Mouse (Mus musculus) heart, adult 2 months (tissue): ENCODE measurements around the gene Tmem200a. TPM values are rescaled to one million over a fixed set of nuclear protein-coding genes. Genes with fewer than 3 reads are reported as not detected.

ENCODE experiments used
- DNase-seq, 2 experiments: peaks; one replicate each; pipeline ENCODE4 v3.0.0; 2021
- H3K27ac ChIP-seq: fragments of 200-600 bp; 2 replicates; pipeline ENCODE4 v1.8.1; 2022
- H3K27me3 ChIP-seq: fragments of 200-500 bp; 2 replicates; pipeline ENCODE4 v1.6.1; 2012; ENCODE audit warnings: mild to moderate bottlenecking, low read length, inconsistent platforms, mixed read lengths; ENCODE audit not compliant: control insufficient read depth, insufficient read depth
- H3K36me3 ChIP-seq: fragments of 200-500 bp; 2 replicates; pipeline ENCODE4 v1.6.1; 2012; ENCODE audit warnings: low read length, inconsistent platforms; ENCODE audit not compliant: control insufficient read depth, insufficient read depth
- H3K4me1 ChIP-seq: fragments of 200-500 bp; 2 replicates; pipeline ENCODE4 v1.6.1; 2011; ENCODE audit warnings: low read length; ENCODE audit not compliant: control insufficient read depth, insufficient read depth
- H3K4me3 ChIP-seq: fragments of 200-600 bp; 2 replicates; pipeline ENCODE4 v1.8.1; 2022
- H3K79me2 ChIP-seq: fragments of 200-500 bp; replicated peaks from 2 replicates; pipeline ENCODE4 v1.6.1; 2012; ENCODE audit warnings: mild to moderate bottlenecking, inconsistent platforms, low read length, moderate library complexity, mixed read lengths; ENCODE audit not compliant: control insufficient read depth, insufficient read depth
- H3K9ac ChIP-seq: fragments of 200-500 bp; 2 replicates; pipeline ENCODE4 v1.6.1; 2012; ENCODE audit warnings: low read depth, mild to moderate bottlenecking, control low read depth, inconsistent platforms, low read length, mixed read lengths
- CTCF ChIP-seq: fragments of 200-600 bp; IDR thresholded peaks from 2 replicates; pipeline ENCODE4 v1.8.1; 2022; ENCODE audit warnings: antibody characterized with exemption, mild to moderate bottlenecking, moderate library complexity
- EP300 ChIP-seq: fragments of 200-500 bp; IDR thresholded peaks from 2 replicates; pipeline ENCODE4 v1.6.1; 2011; ENCODE audit warnings: low read depth, low read length, control low read depth; ENCODE audit not compliant: insufficient read depth
- POLR2A ChIP-seq: fragments of 200-500 bp; IDR thresholded peaks from 2 replicates; pipeline ENCODE4 v1.6.1; 2011; ENCODE audit warnings: mild to moderate bottlenecking, low read depth, low read length, control low read depth; ENCODE audit not compliant: insufficient read depth
- WGBS: fragments of 180-500 bp; shearing (Covaris S2); methylation state at CpG from one replicate; pipeline ENCODE4 v1.1.7; 2018; 5-methylcytosine and 5-hydroxymethylcytosine counted together
- intact Hi-C: fragments of 180-260 bp; cut with DNase I; formaldehyde crosslinking; loops from one replicate; pipeline ENCODE4 v1.15.1; 2025
- long read RNA-seq: library from polyadenylated mRNA; stranded (forward); transcript quantifications from one replicate; pipeline ENCODE4 v2.0.0, GENCODE M21; 2021
- polyA plus RNA-seq: library from polyadenylated mRNA; depleted of rRNA; stranded (reverse); fragments of >200 nt; gene quantifications from 2 replicates; pipeline ENCODE4 v1.2.3, GENCODE M21; 2012; rRNA removed
- total RNA-seq, 2 experiments: library from RNA; stranded (reverse); gene quantifications; 2 replicates each; pipeline ENCODE4 v1.2.3; 2021

The Tmem200a gene
- under 1 TPM in 1 of 2 experiments, not detected in 1; 0.09 TPM for total RNA-seq
- 0.04 and 0.12 TPM in 2 replicates for polyA plus RNA-seq
- long read RNA-seq, result 0 reads

DNA sequence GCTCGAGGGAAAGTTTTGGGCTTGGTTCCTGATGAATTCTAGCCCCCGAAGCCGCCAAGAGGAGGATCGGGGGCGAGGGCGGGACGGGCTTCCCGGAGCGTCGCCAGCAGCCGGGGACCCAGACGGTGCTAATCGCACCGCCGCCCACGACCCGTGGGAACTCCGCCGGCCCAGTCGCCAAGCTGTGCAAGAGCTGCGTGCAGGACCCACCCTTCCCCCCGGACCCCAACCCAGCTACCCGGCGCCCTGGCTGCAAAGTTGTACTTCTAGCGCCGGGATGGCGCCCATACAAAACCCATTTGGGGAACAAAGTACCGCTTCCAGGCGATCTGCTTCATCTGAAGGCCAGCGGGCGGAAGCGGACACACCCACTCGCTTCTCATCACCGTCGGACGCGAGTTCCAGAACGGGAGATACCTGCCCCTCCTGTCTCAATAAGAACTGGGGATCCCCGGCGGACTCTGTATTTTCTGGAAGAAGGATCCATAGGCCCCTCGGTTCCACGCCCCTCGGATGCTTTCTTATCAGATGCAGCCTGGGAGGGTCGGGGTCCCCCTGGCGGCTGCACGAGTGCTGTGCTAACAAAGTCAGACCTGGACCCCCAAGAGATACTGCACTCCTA lies at the start of gene Tmem200a:
Tmem200a (minus strand) TSS at position 532 of the 622 bp plus-strand sequence.
- no peaks in the 10 kb centered on the region for H3K4me1 ChIP-seq
- no peaks in the 10 kb centered on the region for H3K79me2 ChIP-seq
- peak; percentile 12 to 27 for DNase-seq
- intact Hi-C loops, result loop anchor here (1.0 kb wide), 1 partner anchor 396 kb away; no protein-coding TSS in a partner anchor
- H3K4me3 ChIP-seq, result peak within 1 kb of the TSS; percentile 36
- WGBS, result under 1% methylated on average over 46 of the region's 46 CpGs
- H3K9ac ChIP-seq, result no peak within 1 kb of the TSS
- no peak within 1 kb of the TSS for H3K27ac ChIP-seq
- peaks cover 5% of the 10 kb centered on the region; the same call in 1 of the 2 replicates for H3K27me3 ChIP-seq
- H3K36me3 ChIP-seq, result no peaks in the 10 kb centered on the region
- TF ChIP-seq EP300 (no peak), CTCF (peak; percentile 59), POLR2A (no peak)

DNA sequence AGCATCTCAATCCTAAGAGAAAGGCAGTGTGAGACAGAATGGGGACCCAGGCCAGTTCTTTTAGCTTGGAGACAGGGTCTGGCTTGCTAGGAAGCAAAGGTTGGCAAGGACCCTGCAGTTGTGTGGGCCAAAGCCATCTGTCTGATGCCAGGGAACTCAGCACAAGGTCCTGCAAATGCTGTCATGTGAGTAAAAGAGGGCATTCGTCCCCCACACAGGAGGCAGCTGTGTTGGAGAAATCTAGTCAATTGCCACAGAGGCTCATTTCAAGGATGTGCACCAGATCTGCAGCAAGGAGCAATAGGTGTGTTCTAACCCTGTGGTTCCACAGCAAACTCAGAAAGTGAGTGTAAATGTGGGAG lies 41.0 kb upstream of the Tmem200a start:
- DNase-seq, result no peak
- WGBS, result 40% methylated on average over 1 of the region's 1 CpGs
- Histone ChIP-seq H3K4me3 (no peak overlapping the region), H3K36me3 (no peaks in the 10 kb centered on the region), H3K9ac (no peak overlapping the region), H3K79me2 (no peaks in the 10 kb centered on the region), H3K27me3 (no peaks in the 10 kb centered on the region), H3K27ac (no peak overlapping the region), H3K4me1 (no peaks in the 10 kb centered on the region; the same call in 1 of the 2 replicates)
- intact Hi-C loops, result no loop called here
- TF ChIP-seq POLR2A (no peak), CTCF (no peak), EP300 (no peak)

DNA sequence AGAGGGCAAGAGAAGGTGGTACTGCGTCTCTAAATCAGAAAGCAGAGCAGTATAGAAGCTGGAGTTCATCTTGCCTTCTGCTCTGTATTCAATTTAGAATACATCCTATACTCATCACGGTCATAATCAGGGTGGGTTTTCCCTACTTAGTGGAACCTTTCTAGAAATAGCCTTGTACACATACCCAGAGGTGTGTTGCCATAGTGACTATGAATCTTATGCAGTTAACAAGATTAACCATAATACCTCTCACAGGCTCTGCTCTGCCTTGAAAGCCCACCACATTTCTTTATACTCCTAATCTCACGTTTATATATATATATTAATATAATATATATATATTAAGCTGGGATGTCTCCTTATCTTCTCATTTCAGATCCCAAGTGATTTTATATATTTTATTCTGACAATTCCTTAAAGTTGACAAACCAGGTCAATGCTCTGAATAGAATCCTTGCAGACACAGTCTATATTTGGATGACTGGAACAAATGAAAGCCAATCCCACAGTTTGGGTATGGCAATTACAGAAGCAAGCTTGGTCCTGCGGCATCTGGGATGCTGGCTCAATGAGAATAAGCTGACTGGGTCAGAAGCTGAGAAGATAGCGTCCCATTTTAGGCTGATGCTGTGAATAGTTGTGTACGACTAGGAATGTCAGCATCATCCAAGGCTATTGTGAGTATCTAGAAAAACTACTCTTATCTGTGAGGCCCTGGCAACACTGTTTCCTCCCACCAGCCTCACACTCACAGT lies 40.4 kb upstream of the Tmem200a start:
- Histone ChIP-seq H3K27ac (no peak overlapping the region), H3K4me3 (no peak overlapping the region), H3K79me2 (no peaks in the 10 kb centered on the region), H3K9ac (no peak overlapping the region), H3K4me1 (no peaks in the 10 kb centered on the region; the same call in 1 of the 2 replicates), H3K27me3 (no peaks in the 10 kb centered on the region), H3K36me3 (no peaks in the 10 kb centered on the region)
- intact Hi-C loops, result no loop called here
- DNase-seq, result no peak
- WGBS, result 66% methylated on average over 6 of the region's 6 CpGs
- TF ChIP-seq CTCF (no peak), POLR2A (no peak), EP300 (no peak)

DNA sequence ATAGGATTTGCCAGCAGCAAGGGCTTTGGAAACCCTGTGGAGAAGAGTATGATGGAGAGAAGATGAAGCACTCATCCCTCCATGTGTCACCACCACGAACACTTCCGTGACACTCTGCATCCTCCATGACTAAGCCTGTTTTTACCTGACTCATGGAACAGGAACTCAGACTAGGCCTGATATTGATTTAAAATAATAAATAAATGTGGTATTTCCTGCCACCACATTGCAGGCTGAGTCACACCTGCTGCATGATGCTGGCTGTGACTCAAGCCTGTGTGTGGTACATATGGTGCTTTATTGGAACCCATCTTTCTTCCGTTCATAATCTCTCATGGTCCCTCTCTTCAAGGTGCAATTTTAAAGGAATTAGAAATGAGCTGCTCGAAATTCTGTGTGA lies 35.6 kb upstream of the Tmem200a start:
- no peaks in the 10 kb centered on the region for H3K36me3 ChIP-seq
- TF ChIP-seq POLR2A (no peak), EP300 (no peak), CTCF (no peak)
- H3K27me3 ChIP-seq, result no peaks in the 10 kb centered on the region
- H3K27ac ChIP-seq, result no peak overlapping the region
- H3K4me1 ChIP-seq, result no peaks in the 10 kb centered on the region
- H3K79me2 ChIP-seq, result no peaks in the 10 kb centered on the region
- H3K4me3 ChIP-seq, result no peak overlapping the region
- DNase-seq, result no peak
- 71% methylated on average over 4 of the region's 4 CpGs for WGBS
- intact Hi-C loops, result no loop called here
- no peak overlapping the region for H3K9ac ChIP-seq

DNA sequence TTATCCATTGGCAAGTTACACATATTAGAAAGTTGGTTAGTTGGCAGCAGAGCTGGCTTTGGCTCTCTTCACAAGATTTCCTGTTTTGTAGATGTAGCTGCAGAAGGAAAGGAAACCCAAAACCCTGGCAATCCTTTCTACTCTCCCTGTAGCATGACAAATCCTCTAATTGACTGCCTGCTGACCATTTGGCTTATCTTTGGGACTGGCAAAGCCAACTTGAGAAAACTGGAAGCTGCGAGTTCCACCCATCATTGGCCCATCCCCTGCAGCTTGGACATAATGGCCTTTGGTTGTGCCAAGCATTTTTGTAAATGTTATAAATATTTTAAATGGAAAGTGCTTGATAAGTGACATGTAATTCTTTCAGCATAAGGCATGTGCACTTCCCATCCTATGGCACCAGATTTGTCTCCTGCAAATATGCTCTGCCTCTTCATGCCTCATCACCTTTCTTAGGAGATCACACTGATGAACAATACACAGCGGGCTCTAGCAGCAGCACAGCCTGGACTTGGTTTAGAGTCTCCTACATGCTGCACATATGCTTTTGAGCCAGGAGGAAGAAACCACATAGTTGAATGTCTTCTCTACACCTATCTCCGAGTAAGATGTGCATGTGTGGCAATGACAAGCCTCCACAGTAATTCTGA lies 24.6 kb upstream of the Tmem200a start:
- Histone ChIP-seq H3K27me3 (no peaks in the 10 kb centered on the region), H3K4me1 (no peaks in the 10 kb centered on the region), H3K9ac (no peak overlapping the region), H3K36me3 (no peaks in the 10 kb centered on the region), H3K79me2 (no peaks in the 10 kb centered on the region), H3K27ac (no peak overlapping the region), H3K4me3 (no peak overlapping the region)
- TF ChIP-seq CTCF (no peak), EP300 (no peak)
- WGBS, result 65% methylated on average over 3 of the region's 3 CpGs
- DNase-seq, result no peak
- intact Hi-C loops, result no loop called here

DNA sequence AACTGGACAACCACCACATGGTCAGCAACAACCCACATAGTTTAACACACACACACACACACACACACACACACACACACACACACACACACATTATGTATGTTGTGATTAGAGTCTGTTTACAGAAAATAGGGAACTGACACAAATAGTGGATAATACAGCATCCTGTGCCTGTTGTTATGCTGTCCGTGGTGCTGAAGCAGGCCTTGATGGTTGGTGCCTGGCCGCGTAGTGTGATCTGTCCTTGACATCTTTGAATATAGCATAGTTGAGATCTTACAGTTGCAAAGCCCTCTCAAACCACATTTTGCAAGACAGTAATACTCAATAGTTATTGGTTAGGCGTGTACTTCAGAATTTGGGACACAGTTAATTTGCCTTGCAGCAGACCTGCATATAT lies 3.2 kb upstream of the Tmem200a start:
- Histone ChIP-seq H3K79me2 (no peaks in the 10 kb centered on the region), H3K9ac (no peak overlapping the region), H3K36me3 (no peaks in the 10 kb centered on the region), H3K27me3 (peaks cover 5% of the 10 kb centered on the region; the same call in 1 of the 2 replicates), H3K27ac (no peak overlapping the region), H3K4me1 (no peaks in the 10 kb centered on the region), H3K4me3 (no peak overlapping the region)
- TF ChIP-seq CTCF (no peak), POLR2A (no peak), EP300 (no peak)
- WGBS, result 54% methylated on average over 4 of the region's 4 CpGs
- intact Hi-C loops, result no loop called here
- no peak for DNase-seq
